In genomic region chr2:164142021-164142420, GRCm38 (mm10) we compare ENCODE assay signal across 9 mouse cellular contexts. TPM values are rescaled to one million over a fixed set of nuclear protein-coding genes. Genes with fewer than 3 reads are reported as not detected.
A peak's percentile ranks its signal among the peaks of the same experiment; 100 is the strongest.
DNase-seq lines count a peak whose midpoint lies in the region; ATAC-seq lines count a peak whose summit lies in the region.
"Had no signal": no experiment of that assay in that cellular context is flagged by ENCODE, and none has a peak within 500 bp of the region (broad histone marks: within the 10 kb centered on the region; RNA-seq: fewer than 3 reads in every experiment).

No protein-coding gene starts in this region.

- H3K27me3 ChIP-seq in forebrain, embryonic 13.5 days = no peaks in the 10 kb centered on the region
- no peaks in the 10 kb centered on the region for H3K27me3 ChIP-seq in forebrain, embryonic 16.5 days (replicated peaks; ENCODE audit: control insufficient read depth, insufficient read depth, low read length)
- no peaks in the 10 kb centered on the region for H3K27me3 ChIP-seq in heart, embryonic 12.5 days (replicated peaks)

- DNase-seq in adrenal gland, postnatal 14 days = peak; percentile 33
- peak; percentile 54 to 59 for DNase-seq in left cerebral cortex, postnatal 36 days (ENCODE audit: low spot score in 2 of 2)
- no peak for DNase-seq in spleen, adult 12 weeks (ENCODE audit: low spot score)
- DNase-seq in thymus, postnatal 0 days (ENCODE audit: low spot score) = no peak
- no peak for DNase-seq in kidney, postnatal 4 days

- peaks cover 6% of the 10 kb centered on the region; the same call in 1 of the 2 replicates for H3K4me1 ChIP-seq in forebrain, embryonic 13.5 days
- peaks cover 11% of the 10 kb centered on the region; the same call in 1 of the 2 replicates for H3K4me1 ChIP-seq in forebrain, embryonic 16.5 days (replicated peaks; ENCODE audit: control insufficient read depth, insufficient read depth, low read length)
- peaks cover 59% of the 10 kb centered on the region for H3K4me1 ChIP-seq in heart, embryonic 12.5 days (replicated peaks)

- peaks cover 7% of the 10 kb centered on the region; the same call in 1 of the 2 replicates for H3K36me3 ChIP-seq in forebrain, embryonic 13.5 days (ENCODE audit: poor library complexity, severe bottlenecking)
- H3K36me3 ChIP-seq in forebrain, embryonic 16.5 days (ENCODE audit: control insufficient read depth, insufficient read depth) = no peaks in the 10 kb centered on the region
- H3K36me3 ChIP-seq in heart, embryonic 12.5 days = no peaks in the 10 kb centered on the region; the same call in 1 of the 2 replicates

- ATAC-seq in forebrain, embryonic 13.5 days = no peak
- ATAC-seq in forebrain, embryonic 16.5 days = no peak
- ATAC-seq in heart, embryonic 12.5 days (ENCODE audit: insufficient number of reproducible peaks, low FRiP score) = no peak

- H3K9ac ChIP-seq in forebrain, embryonic 13.5 days = no peak overlapping the region
- H3K9ac ChIP-seq in forebrain, embryonic 16.5 days (replicated peaks; ENCODE audit: low read depth, low read length) = no peak overlapping the region
- peak overlapping the region; percentile 33; the same call in 1 of the 2 replicates for H3K9ac ChIP-seq in heart, embryonic 12.5 days

- H3K27ac ChIP-seq in forebrain, embryonic 13.5 days = peak overlapping the region; percentile 27; the same call in 1 of the 2 replicates
- H3K27ac ChIP-seq in forebrain, embryonic 16.5 days (ENCODE audit: low read length) = no peak overlapping the region
- peak overlapping the region; percentile 89 for H3K27ac ChIP-seq in heart, embryonic 12.5 days (ENCODE audit: poor library complexity, severe bottlenecking)

- intact Hi-C loops in left cerebral cortex, postnatal 36 days (cut with DNase I) = no loop called here

- no peaks in the 10 kb centered on the region for H3K9me3 ChIP-seq in forebrain, embryonic 13.5 days (replicated peaks)
- no peaks in the 10 kb centered on the region for H3K9me3 ChIP-seq in forebrain, embryonic 16.5 days (ENCODE audit: control insufficient read depth, low read length)
- no peaks in the 10 kb centered on the region for H3K9me3 ChIP-seq in heart, embryonic 12.5 days (replicated peaks)

- H3K4me2 ChIP-seq in forebrain, embryonic 13.5 days = no peak overlapping the region
- H3K4me2 ChIP-seq in forebrain, embryonic 16.5 days (ENCODE audit: low read length) = no peak overlapping the region
- H3K4me2 ChIP-seq in heart, embryonic 12.5 days = peak overlapping the region; percentile 51

- no peak overlapping the region for H3K4me3 ChIP-seq in forebrain, embryonic 13.5 days
- no peak overlapping the region for H3K4me3 ChIP-seq in forebrain, embryonic 16.5 days (replicated peaks; ENCODE audit: low read length)
- H3K4me3 ChIP-seq in heart, embryonic 12.5 days = no peak overlapping the region

- 66% methylated on average over 10 of the region's 10 CpGs for WGBS in forebrain, embryonic 13.5 days
- WGBS in forebrain, embryonic 16.5 days = 48% methylated on average over 10 of the region's 10 CpGs
- WGBS in heart, embryonic 12.5 days = 19% methylated on average over 10 of the region's 10 CpGs

RNA-seq across cellular contexts. Expression of gene Kcns1, which starts 28.9 kb away (rescaled TPM):
- polyA plus RNA-seq in forebrain, embryonic 13.5 days (2015; fragmentation: Nextera tagmentation; extraction: Ambion mirVana) = 0.14 TPM in 1 of 2 replicates, not detected in the other
- polyA plus RNA-seq in forebrain, embryonic 16.5 days (2015; fragmentation: Nextera tagmentation; extraction: Ambion mirVana) = 1.1 and 1.3 TPM in 2 replicates
- total RNA-seq in adrenal gland, postnatal 14 days (2021) = not detected in 2 replicates
- polyA plus RNA-seq in heart, embryonic 12.5 days (2016; fragmentation: Nextera tagmentation; extraction: Ambion mirVana) = 0.15 and 0.18 TPM in 2 replicates
- 10 to 100 TPM; 15.7 to 20.3 TPM for total RNA-seq in left cerebral cortex, postnatal 36 days (2021)
- polyA plus RNA-seq in thymus, postnatal 0 days (2015; fragmentation: Nextera tagmentation; extraction: Ambion mirVana) = not detected in 2 replicates

RNA-seq across cellular contexts. Expression of gene Wfdc5, which starts 40.5 kb away (rescaled TPM):
- not detected in 2 replicates for polyA plus RNA-seq in forebrain, embryonic 13.5 days (2015; fragmentation: Nextera tagmentation; extraction: Ambion mirVana)
- not detected in 2 replicates for polyA plus RNA-seq in forebrain, embryonic 16.5 days (2015; fragmentation: Nextera tagmentation; extraction: Ambion mirVana)
- total RNA-seq in adrenal gland, postnatal 14 days (2021) = not detected in 2 replicates
- not detected in 2 replicates for polyA plus RNA-seq in heart, embryonic 12.5 days (2016; fragmentation: Nextera tagmentation; extraction: Ambion mirVana)
- total RNA-seq in left cerebral cortex, postnatal 36 days (2021) = not detected
- 0.09 TPM in 1 of 2 replicates, not detected in the other for polyA plus RNA-seq in thymus, postnatal 0 days (2015; fragmentation: Nextera tagmentation; extraction: Ambion mirVana)
- total RNA-seq: layer of hippocampus, adult 8-10 months had no signal

RNA-seq across cellular contexts. Expression of gene Wfdc12, which starts 48.4 kb away (rescaled TPM):
- not detected in 2 replicates for polyA plus RNA-seq in forebrain, embryonic 13.5 days (2015; fragmentation: Nextera tagmentation; extraction: Ambion mirVana)
- polyA plus RNA-seq in forebrain, embryonic 16.5 days (2015; fragmentation: Nextera tagmentation; extraction: Ambion mirVana) = not detected in 2 replicates
- 1.1 TPM in 1 of 2 replicates, not detected in the other for total RNA-seq in adrenal gland, postnatal 14 days (2021)
- polyA plus RNA-seq in heart, embryonic 12.5 days (2016; fragmentation: Nextera tagmentation; extraction: Ambion mirVana) = not detected in 2 replicates
- not detected for total RNA-seq in left cerebral cortex, postnatal 36 days (2021)
- polyA plus RNA-seq in thymus, postnatal 0 days (2015; fragmentation: Nextera tagmentation; extraction: Ambion mirVana) = 2.0 and 2.3 TPM in 2 replicates
- total RNA-seq: layer of hippocampus, adult 8-10 months had no signal

RNA-seq across cellular contexts. Expression of gene Wfdc15a, which starts 57.9 kb away (rescaled TPM):
- not detected in 2 replicates for polyA plus RNA-seq in forebrain, embryonic 13.5 days (2015; fragmentation: Nextera tagmentation; extraction: Ambion mirVana)
- not detected in 2 replicates for polyA plus RNA-seq in forebrain, embryonic 16.5 days (2015; fragmentation: Nextera tagmentation; extraction: Ambion mirVana)
- not detected in 2 replicates for total RNA-seq in adrenal gland, postnatal 14 days (2021)
- polyA plus RNA-seq in heart, embryonic 12.5 days (2016; fragmentation: Nextera tagmentation; extraction: Ambion mirVana) = not detected in 2 replicates
- not detected for total RNA-seq in left cerebral cortex, postnatal 36 days (2021)
- not detected in 2 replicates for polyA plus RNA-seq in thymus, postnatal 0 days (2015; fragmentation: Nextera tagmentation; extraction: Ambion mirVana)
- total RNA-seq: layer of hippocampus, adult 8-10 months had no signal

Comparison
In these comparisons a context has a peak if more than half of its experiments do, and no peak if none do; other contexts are left out.
1. DNase-seq: peak in adrenal gland, postnatal 14 days (single experiment) and left cerebral cortex, postnatal 36 days (2 of 2); none in spleen, adult 12 weeks (single experiment), thymus, postnatal 0 days (single experiment) and kidney, postnatal 4 days (0 of 2).